In genomic region chr1:168432232-168432280, GRCm38 (mm10) we compare ENCODE assay signal across 8 mouse cellular contexts. TPM values are rescaled to one million over a fixed set of nuclear protein-coding genes. Genes with fewer than 3 reads are reported as not detected.
DNase-seq lines count a peak whose midpoint lies in the region; ATAC-seq and TF ChIP-seq lines count a peak whose summit lies in the region.
"Not testable (repeated sequence)": the region's sequence is repeated elsewhere in the genome, so short reads cannot be mapped to it uniquely, and the experiment has no call there.

Gene Pbx1, minus strand, starts transcription at chr1:168432270.

- TF ChIP-seq CTCF in layer of hippocampus, adult 2 months (conservative IDR thresholded peaks at IDR 0.05), result not testable (repeated sequence)

- DNase-seq in adrenal gland, postnatal 25 days; forebrain, embryonic 10.5 days (ENCODE audit: extremely low spot score, low spot score); heart, adult 18-20 months; hindbrain, embryonic 11.5 days (ENCODE audit: low spot score); layer of hippocampus, adult 2 months (ENCODE audit: low spot score in 2 of 2); limb, embryonic 14.5 days (ENCODE audit: low spot score); midbrain, embryonic 10.5 days (ENCODE audit: low spot score): not testable (repeated sequence)

- H3K36me3 ChIP-seq in forebrain, embryonic 10.5 days (replicated peaks); hindbrain, embryonic 11.5 days (ENCODE audit: control insufficient read depth, insufficient read depth, low read length); limb, embryonic 14.5 days (ENCODE audit: control insufficient read depth, insufficient read depth, low read length); midbrain, embryonic 10.5 days; stomach, embryonic 14.5 days (ENCODE audit: control insufficient read depth, insufficient read depth, low read length): not testable (repeated sequence)

- TF ChIP-seq POLR2A in limb, embryonic 14.5 days (IDR thresholded peaks at IDR 0.05; ENCODE audit: borderline replicate concordance, extremely low read depth, insufficient read depth, insufficient read length), result not testable (repeated sequence)

- not testable (repeated sequence) for ATAC-seq in hindbrain, embryonic 11.5 days (ENCODE audit: low FRiP score); limb, embryonic 14.5 days (ENCODE audit: low FRiP score, low read depth); stomach, embryonic 14.5 days (ENCODE audit: insufficient number of reproducible peaks, insufficient read depth, low FRiP score, low read depth)

- H3K4me1 ChIP-seq in forebrain, embryonic 10.5 days, result peaks cover 24% of the 10 kb centered on the region
- not testable (repeated sequence) for H3K4me1 ChIP-seq in hindbrain, embryonic 11.5 days (replicated peaks; ENCODE audit: control insufficient read depth, insufficient read depth, low read length); stomach, embryonic 14.5 days (ENCODE audit: control insufficient read depth, insufficient read depth, low read length)
- H3K4me1 ChIP-seq in limb, embryonic 14.5 days (ENCODE audit: control insufficient read depth, insufficient read depth, low read length), result peaks cover 11% of the 10 kb centered on the region; the same call in 1 of the 2 replicates
- H3K4me1 ChIP-seq in midbrain, embryonic 10.5 days, result peaks cover 21% of the 10 kb centered on the region

- peak within 1 kb of the TSS; percentile 87 for H3K4me3 ChIP-seq in forebrain, embryonic 10.5 days
- H3K4me3 ChIP-seq in hindbrain, embryonic 11.5 days (ENCODE audit: low read depth, low read length), result peak within 1 kb of the TSS; percentile 75
- peak within 1 kb of the TSS; percentile 86 for H3K4me3 ChIP-seq in layer of hippocampus, adult 2 months
- peak within 1 kb of the TSS; percentile 78 for H3K4me3 ChIP-seq in limb, embryonic 14.5 days (replicated peaks; ENCODE audit: low read length)
- H3K4me3 ChIP-seq in midbrain, embryonic 10.5 days, result peak within 1 kb of the TSS; percentile 85
- H3K4me3 ChIP-seq in stomach, embryonic 14.5 days (ENCODE audit: low read depth, low read length), result peak within 1 kb of the TSS; percentile 71

- H3K27ac ChIP-seq in forebrain, embryonic 10.5 days, result peak within 1 kb of the TSS; percentile 99
- peak within 1 kb of the TSS; percentile 98 for H3K27ac ChIP-seq in hindbrain, embryonic 11.5 days (ENCODE audit: low read depth, low read length)
- peak within 1 kb of the TSS; percentile 98 for H3K27ac ChIP-seq in layer of hippocampus, adult 2 months
- peak within 1 kb of the TSS; percentile 97 for H3K27ac ChIP-seq in limb, embryonic 14.5 days (replicated peaks; ENCODE audit: low read depth, low read length)
- H3K27ac ChIP-seq in midbrain, embryonic 10.5 days (replicated peaks), result peak within 1 kb of the TSS; percentile 99
- peak within 1 kb of the TSS; percentile 99 for H3K27ac ChIP-seq in stomach, embryonic 14.5 days (ENCODE audit: low read length)

- not testable (repeated sequence) for H3K9me3 ChIP-seq in forebrain, embryonic 10.5 days; hindbrain, embryonic 11.5 days (ENCODE audit: control insufficient read depth, low read length); limb, embryonic 14.5 days (ENCODE audit: control insufficient read depth, low read length); midbrain, embryonic 10.5 days (replicated peaks); stomach, embryonic 14.5 days (ENCODE audit: control insufficient read depth, low read depth, low read length)

- H3K9ac ChIP-seq in hindbrain, embryonic 11.5 days (ENCODE audit: low read depth, low read length), result peak within 1 kb of the TSS; percentile 94
- peak within 1 kb of the TSS; percentile 90 for H3K9ac ChIP-seq in limb, embryonic 14.5 days (ENCODE audit: low read depth, low read length, severe bottlenecking)
- peak within 1 kb of the TSS; percentile 94 for H3K9ac ChIP-seq in stomach, embryonic 14.5 days (replicated peaks; ENCODE audit: low read depth, low read length)

- H3K4me2 ChIP-seq in hindbrain, embryonic 11.5 days (replicated peaks; ENCODE audit: low read depth, low read length), result peak within 1 kb of the TSS; percentile 37
- peak within 1 kb of the TSS; percentile 63 for H3K4me2 ChIP-seq in limb, embryonic 14.5 days (replicated peaks; ENCODE audit: low read depth, low read length, severe bottlenecking)
- H3K4me2 ChIP-seq in stomach, embryonic 14.5 days (replicated peaks; ENCODE audit: low read depth, low read length), result peak within 1 kb of the TSS; percentile 50

- H3K27me3 ChIP-seq in forebrain, embryonic 10.5 days (ENCODE audit: poor library complexity, severe bottlenecking); hindbrain, embryonic 11.5 days (ENCODE audit: control insufficient read depth, insufficient read depth, low read length); limb, embryonic 14.5 days (ENCODE audit: control insufficient read depth, insufficient read depth, low read length); midbrain, embryonic 10.5 days (ENCODE audit: low read depth, poor library complexity, severe bottlenecking); stomach, embryonic 14.5 days (ENCODE audit: control insufficient read depth, insufficient read depth, low read length): not testable (repeated sequence)

RNA-seq across cellular contexts. Expression of gene Pbx1, which starts in this region (rescaled TPM):
- total RNA-seq in adrenal gland, postnatal 25 days (2021), result 194 and 198 TPM in 2 replicates
- polyA plus RNA-seq in forebrain, embryonic 10.5 days (2016; fragmentation: Nextera tagmentation; extraction: Ambion mirVana), result 38.2 and 38.8 TPM in 2 replicates
- 10 to 100 TPM; 49.2 to 51.9 TPM for total RNA-seq in heart, adult 18-20 months (2021)
- 49.0 and 59.2 TPM in 2 replicates for polyA plus RNA-seq in hindbrain, embryonic 11.5 days (2014; fragmentation: Nextera tagmentation; extraction: Ambion mirVana)
- 100 to 1,000 TPM; 120 to 123 TPM for total RNA-seq in layer of hippocampus, adult 2 months (2021)
- polyA plus RNA-seq in limb, embryonic 14.5 days (2012; rRNA removed), result 48.2 and 59.9 TPM in 2 replicates
- polyA plus RNA-seq in limb, embryonic 14.5 days (2014; fragmentation: Nextera tagmentation; extraction: Ambion mirVana), result 26.5 and 32.1 TPM in 2 replicates
- 34.9 and 42.3 TPM in 2 replicates for polyA plus RNA-seq in midbrain, embryonic 10.5 days (2016; fragmentation: Nextera tagmentation; extraction: Ambion mirVana)
- polyA plus RNA-seq in stomach, embryonic 14.5 days (2014; fragmentation: Nextera tagmentation; extraction: Ambion mirVana), result 60.3 and 64.1 TPM in 2 replicates
